Mouse (Mus musculus): ENCODE data around the gene Wdr20rt.

DNA sequence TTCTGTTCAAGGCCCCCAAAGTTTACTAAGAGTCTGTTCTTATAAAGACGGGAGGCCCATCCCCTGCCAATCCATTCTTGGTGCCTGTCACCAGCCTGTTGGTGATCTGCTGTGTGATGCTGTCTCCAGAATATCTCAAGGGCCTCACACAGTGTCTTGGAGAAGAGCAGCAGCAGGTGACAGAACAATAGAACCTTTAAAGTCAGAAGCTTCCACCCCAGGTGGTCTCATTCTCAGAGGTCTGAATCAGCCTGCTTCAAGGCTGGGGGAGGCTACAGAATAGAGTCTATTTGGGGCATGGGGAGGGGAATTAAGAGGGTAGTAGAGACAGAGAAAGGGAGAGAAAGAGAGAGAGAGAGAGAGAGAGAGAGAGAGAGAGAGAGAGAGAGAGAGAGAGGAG, 18.9 kb upstream of the Wdr20rt start:
- TF ChIP-seq POLR2A (IDR thresholded peaks at IDR 0.05; ENCODE audit: low read depth, low read length) (no peak), CTCF (conservative IDR thresholded peaks at IDR 0.05 in 1 of 2, IDR thresholded peaks at IDR 0.05 in 1 of 2; ENCODE audit: low read depth in 2 of 2, low read length in 2 of 2) (no peak), KAT2A (IDR thresholded peaks at IDR 0.05; ENCODE audit: insufficient replicate concordance, low read length) (no peak), EP300 (IDR thresholded peaks at IDR 0.05; ENCODE audit: low read length) (no peak), ZNF384 (IDR thresholded peaks at IDR 0.05; ENCODE audit: low read depth, low read length) (no peak), TBP (conservative IDR thresholded peaks at IDR 0.05; ENCODE audit: low read depth, low read length) (no peak), NELFE (IDR thresholded peaks at IDR 0.05; ENCODE audit: low read depth, low read length) (no peak), CHD1 (IDR thresholded peaks at IDR 0.05; ENCODE audit: low read depth, low read length) (no peak), ZKSCAN1 (IDR thresholded peaks at IDR 0.05; ENCODE audit: borderline replicate concordance, low read depth, low read length) (no peak), SMC3 (IDR thresholded peaks at IDR 0.05; ENCODE audit: low read depth, low read length) (no peak), CHD2 (IDR thresholded peaks at IDR 0.05; ENCODE audit: low read length) (no peak), HCFC1 (IDR thresholded peaks at IDR 0.05; ENCODE audit: low read depth, low read length) (no peak), ZC3H11A (IDR thresholded peaks at IDR 0.05; ENCODE audit: low read depth, low read length) (no peak)

Data from CH12.LX (cell line).